Mouse (Mus musculus) yolk sac, embryonic 10.5 days (tissue): ENCODE results near the gene Cabp4.
"Not testable (repeated sequence)": the region's sequence is repeated elsewhere in the genome, so short reads cannot be mapped to it uniquely, and the experiment has no call there.

Experiments
- DNase-seq: peaks from one replicate; pipeline ENCODE4 v3.0.0-alpha.2; 2017; ENCODE audit warnings: low spot score

Cabp4 gene

GRCm38 (mm10) chr19:4122411-4123370 lies 21.1 kb downstream of the Cabp4 start:
- no peak for DNase-seq

GRCm38 (mm10) chr19:4121896-4122295 lies 21.9 kb downstream of the Cabp4 start:
- DNase-seq, result not testable (repeated sequence)

- DNase-seq, result peak; percentile 98
Measured at GRCm38 (mm10) chr19:4121097-4121805, 22.6 kb downstream of the Cabp4 start.

- DNase-seq, result no peak
Measured at GRCm38 (mm10) chr19:4120496-4120895, 23.3 kb downstream of the Cabp4 start.

GRCm38 (mm10) chr19:4119716-4120487 lies 23.9 kb downstream of the Cabp4 start:
- no peak for DNase-seq

- no peak for DNase-seq
Measured at GRCm38 (mm10) chr19:4118350-4118749, 25.5 kb downstream of the Cabp4 start.

- DNase-seq, result no peak
Measured at GRCm38 (mm10) chr19:4117006-4117405, 26.8 kb downstream of the Cabp4 start.

GRCm38 (mm10) chr19:4115816-4116215 lies 28.0 kb downstream of the Cabp4 start:
- no peak for DNase-seq

- DNase-seq, result no peak
Measured at GRCm38 (mm10) chr19:4115144-4115543, 28.7 kb downstream of the Cabp4 start.

- no peak for DNase-seq
Measured at GRCm38 (mm10) chr19:4114551-4114950, 29.3 kb downstream of the Cabp4 start.

GRCm38 (mm10) chr19:4113806-4114230 lies 30.0 kb downstream of the Cabp4 start:
- peak; percentile 48 for DNase-seq

GRCm38 (mm10) chr19:4113186-4113805 lies 30.5 kb downstream of the Cabp4 start:
- DNase-seq, result no peak

- DNase-seq, result no peak
Measured at GRCm38 (mm10) chr19:4112063-4112960, 31.5 kb downstream of the Cabp4 start.

- no peak for DNase-seq
Measured at GRCm38 (mm10) chr19:4108535-4108934, 35.3 kb downstream of the Cabp4 start.

- no peak for DNase-seq
Measured at GRCm38 (mm10) chr19:4106654-4107053, 37.2 kb downstream of the Cabp4 start.

GRCm38 (mm10) chr19:4104675-4105194 lies 39.1 kb downstream of the Cabp4 start:
- DNase-seq, result no peak

- DNase-seq, result no peak
Measured at GRCm38 (mm10) chr19:4103792-4104191, 40.0 kb downstream of the Cabp4 start.

- DNase-seq, result no peak
Measured at GRCm38 (mm10) chr19:4103294-4103693, 40.5 kb downstream of the Cabp4 start.

GRCm38 (mm10) chr19:4102626-4103025 lies 41.2 kb downstream of the Cabp4 start:
- no peak for DNase-seq

GRCm38 (mm10) chr19:4102049-4102448 lies 41.8 kb downstream of the Cabp4 start:
- no peak for DNase-seq
